ENCODE assay signal across 8 mouse cellular contexts in the genomic region with DNA sequence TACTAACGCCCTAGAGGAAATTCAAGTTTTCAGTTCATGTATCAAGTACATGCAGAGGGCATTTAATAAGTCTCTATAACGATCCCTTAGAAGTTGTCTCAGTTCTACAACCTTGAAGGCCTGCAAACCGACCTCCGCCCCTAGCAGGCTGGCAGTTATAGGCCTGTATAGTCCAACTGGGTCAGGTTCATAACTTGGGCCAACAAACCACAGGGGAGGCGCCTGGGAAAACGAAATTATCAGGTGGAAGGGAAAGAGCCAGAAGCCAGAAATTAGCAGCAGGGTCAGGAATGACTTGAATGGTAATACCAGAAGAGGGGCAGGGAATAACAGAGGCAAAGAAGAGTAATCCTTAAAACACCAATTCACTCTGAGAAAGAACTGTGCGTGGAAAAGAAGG. TPM values are rescaled to one million over a fixed set of nuclear protein-coding genes. Genes with fewer than 3 reads are reported as not detected.
DNase-seq lines count a peak whose midpoint lies in the region; ATAC-seq and TF ChIP-seq lines count a peak whose summit lies in the region.

No protein-coding gene starts in this region.

- peaks cover 11% of the 10 kb centered on the region for H3K36me3 ChIP-seq in heart, embryonic 13.5 days
- H3K36me3 ChIP-seq in kidney, postnatal 0 days (ENCODE audit: insufficient read depth, low read length) = no peaks in the 10 kb centered on the region
- H3K36me3 ChIP-seq in midbrain, postnatal 0 days (ENCODE audit: insufficient read depth, low read length) = no peaks in the 10 kb centered on the region

- H3K4me1 ChIP-seq in heart, embryonic 13.5 days = peaks cover 44% of the 10 kb centered on the region
- no peaks in the 10 kb centered on the region for H3K4me1 ChIP-seq in kidney, postnatal 0 days (replicated peaks; ENCODE audit: insufficient read depth, low read length)
- peaks cover 5% of the 10 kb centered on the region; the same call in 1 of the 2 replicates for H3K4me1 ChIP-seq in midbrain, postnatal 0 days (ENCODE audit: insufficient read depth, low read length)

- no peak for TF ChIP-seq CTCF in kidney, postnatal 0 days (IDR thresholded peaks at IDR 0.05; ENCODE audit: low read depth)
- no peak for TF ChIP-seq CTCF in midbrain, postnatal 0 days (IDR thresholded peaks at IDR 0.05)

- peaks cover 3% of the 10 kb centered on the region; the same call in 1 of the 2 replicates for H3K27me3 ChIP-seq in heart, embryonic 13.5 days (replicated peaks)
- no peaks in the 10 kb centered on the region for H3K27me3 ChIP-seq in kidney, postnatal 0 days (ENCODE audit: insufficient read depth, low read length)
- no peaks in the 10 kb centered on the region for H3K27me3 ChIP-seq in midbrain, postnatal 0 days (ENCODE audit: insufficient read depth, low read length)

- H3K9ac ChIP-seq in heart, embryonic 13.5 days = peak overlapping the region; percentile 92
- peak overlapping the region; percentile 66 for H3K9ac ChIP-seq in kidney, postnatal 0 days (ENCODE audit: low read depth, low read length)
- H3K9ac ChIP-seq in midbrain, postnatal 0 days (replicated peaks; ENCODE audit: low read length, poor library complexity, severe bottlenecking) = peak overlapping the region; percentile 78

- H3K27ac ChIP-seq in heart, embryonic 13.5 days (replicated peaks) = peak overlapping the region; percentile 90
- peak overlapping the region; percentile 77 for H3K27ac ChIP-seq in kidney, postnatal 0 days
- H3K27ac ChIP-seq in midbrain, postnatal 0 days (ENCODE audit: low read depth, low read length) = no peak overlapping the region

- DNase-seq in spleen, postnatal 10 days (ENCODE audit: low spot score in 2 of 2) = peak; percentile 22 to 25
- DNase-seq in spleen, adult 18-20 months = no peak
- DNase-seq in cerebellum, postnatal 25 days = peak; percentile 39 to 54
- peak; percentile 7 for DNase-seq in kidney, postnatal 0 days (ENCODE audit: low spot score)
- no peak for DNase-seq in midbrain, postnatal 0 days (ENCODE audit: low spot score)
- DNase-seq in natural killer cell, adult 2 months (ENCODE audit: low spot score in 2 of 2) = no peak
- DNase-seq in right cerebral cortex, postnatal 4 days = no peak

- ATAC-seq in heart, embryonic 13.5 days (ENCODE audit: extremely low read depth, insufficient number of reproducible peaks, low FRiP score, low TSS enrichment) = no peak
- no peak for ATAC-seq in kidney, postnatal 0 days (replicated peaks; ENCODE audit: low FRiP score, low read depth)
- ATAC-seq in midbrain, postnatal 0 days (ENCODE audit: low FRiP score) = no peak

- 20% methylated on average over 7 of the region's 7 CpGs for WGBS in heart, embryonic 13.5 days
- WGBS in kidney, postnatal 0 days = 30% methylated on average over 7 of the region's 7 CpGs
- 42% methylated on average over 7 of the region's 7 CpGs for WGBS in midbrain, postnatal 0 days

- no peaks in the 10 kb centered on the region for H3K9me3 ChIP-seq in heart, embryonic 13.5 days
- no peaks in the 10 kb centered on the region for H3K9me3 ChIP-seq in kidney, postnatal 0 days (replicated peaks; ENCODE audit: low read length)
- no peaks in the 10 kb centered on the region for H3K9me3 ChIP-seq in midbrain, postnatal 0 days (ENCODE audit: low read length)

- H3K4me3 ChIP-seq in heart, embryonic 13.5 days = peak overlapping the region; percentile 96
- peak overlapping the region; percentile 81 for H3K4me3 ChIP-seq in kidney, postnatal 0 days (replicated peaks; ENCODE audit: low read depth, low read length)
- H3K4me3 ChIP-seq in midbrain, postnatal 0 days (ENCODE audit: low read depth, low read length) = peak overlapping the region; percentile 93

- H3K4me2 ChIP-seq in heart, embryonic 13.5 days = peak overlapping the region; percentile 82
- H3K4me2 ChIP-seq in kidney, postnatal 0 days (ENCODE audit: low read length) = peak overlapping the region; percentile 61
- H3K4me2 ChIP-seq in midbrain, postnatal 0 days (ENCODE audit: low read depth, low read length, poor library complexity, severe bottlenecking) = peak overlapping the region; percentile 83

RNA-seq across cellular contexts. Expression of a gene that starts 0.8 kb away (rescaled TPM):
- polyA plus RNA-seq in heart, embryonic 13.5 days (2015; fragmentation: Nextera tagmentation; extraction: Ambion mirVana) = 164 and 184 TPM in 2 replicates
- polyA plus RNA-seq in kidney, postnatal 0 days (2015; fragmentation: Nextera tagmentation; extraction: Ambion mirVana) = 154 and 160 TPM in 2 replicates
- total RNA-seq in midbrain, postnatal 0 days (2014; rRNA removed) = 77.8 and 93.5 TPM in 2 replicates
- polyA plus RNA-seq in midbrain, postnatal 0 days (2015; fragmentation: Nextera tagmentation; extraction: Ambion mirVana) = 107 and 115 TPM in 2 replicates

Comparison
In these comparisons a context has a peak if more than half of its experiments do, and no peak if none do; other contexts are left out.
1. DNase-seq: peak in spleen, postnatal 10 days (2 of 2), cerebellum, postnatal 25 days (2 of 2) and kidney, postnatal 0 days (single experiment); none in spleen, adult 18-20 months (0 of 2), midbrain, postnatal 0 days (single experiment), natural killer cell, adult 2 months (0 of 2) and right cerebral cortex, postnatal 4 days (single experiment).
2. Peak in every context shown above with its lines, with median percentiles within 50 percentile points of each other: H3K4me2 ChIP-seq, H3K4me3 ChIP-seq and H3K9ac ChIP-seq.